Mouse (Mus musculus): ENCODE measurements around the gene Mrpl38. TPM values are rescaled to one million over a fixed set of nuclear protein-coding genes. Genes with fewer than 3 reads are reported as not detected.

Gene Mrpl38
- polyA plus RNA-seq, 1 experiment from 2014 or later: 49.5 TPM

GRCm38 (mm10) chr11:116107777-116108285, 30.8 kb downstream of the Mrpl38 start:
- ATAC-seq (ENCODE audit: low FRiP score, low TSS enrichment): peak; percentile 5; the same call in 1 of the 2 replicates
- Histone ChIP-seq H3K36me3 (ENCODE audit: control insufficient read depth, insufficient read depth, low read length) (0 out of 2 replicates have a peak, but pooled peaks cover 2% of the 10 kb centered on the region), H3K27me3 (ENCODE audit: control insufficient read depth, insufficient read depth, low read length) (no peaks in the 10 kb centered on the region), H3K27ac (replicated peaks) (peak overlapping the region; percentile 86), H3K4me2 (replicated peaks; ENCODE audit: low read depth) (peak overlapping the region; percentile 79), H3K9me3 (ENCODE audit: control insufficient read depth, low read length) (no peaks in the 10 kb centered on the region), H3K4me1 (replicated peaks; ENCODE audit: control insufficient read depth, insufficient read depth) (peaks cover 32% of the 10 kb centered on the region), H3K4me3 (ENCODE audit: low read depth, low read length) (peak overlapping the region; percentile 71; the same call in 1 of the 2 replicates), H3K9ac (ENCODE audit: low read length) (peak overlapping the region; percentile 80)
- 0 out of 2 replicates have a peak, but pooled peaks have one; percentile 1 for TF ChIP-seq CTCF (IDR thresholded peaks at IDR 0.05; ENCODE audit: low read depth)
- no peak for TF ChIP-seq EP300 (optimal IDR thresholded peaks at IDR 0.05)
- WGBS: 34% methylated on average over 19 of the region's 19 CpGs
- peak; percentile 49 for DNase-seq (ENCODE audit: low spot score)

DNA sequence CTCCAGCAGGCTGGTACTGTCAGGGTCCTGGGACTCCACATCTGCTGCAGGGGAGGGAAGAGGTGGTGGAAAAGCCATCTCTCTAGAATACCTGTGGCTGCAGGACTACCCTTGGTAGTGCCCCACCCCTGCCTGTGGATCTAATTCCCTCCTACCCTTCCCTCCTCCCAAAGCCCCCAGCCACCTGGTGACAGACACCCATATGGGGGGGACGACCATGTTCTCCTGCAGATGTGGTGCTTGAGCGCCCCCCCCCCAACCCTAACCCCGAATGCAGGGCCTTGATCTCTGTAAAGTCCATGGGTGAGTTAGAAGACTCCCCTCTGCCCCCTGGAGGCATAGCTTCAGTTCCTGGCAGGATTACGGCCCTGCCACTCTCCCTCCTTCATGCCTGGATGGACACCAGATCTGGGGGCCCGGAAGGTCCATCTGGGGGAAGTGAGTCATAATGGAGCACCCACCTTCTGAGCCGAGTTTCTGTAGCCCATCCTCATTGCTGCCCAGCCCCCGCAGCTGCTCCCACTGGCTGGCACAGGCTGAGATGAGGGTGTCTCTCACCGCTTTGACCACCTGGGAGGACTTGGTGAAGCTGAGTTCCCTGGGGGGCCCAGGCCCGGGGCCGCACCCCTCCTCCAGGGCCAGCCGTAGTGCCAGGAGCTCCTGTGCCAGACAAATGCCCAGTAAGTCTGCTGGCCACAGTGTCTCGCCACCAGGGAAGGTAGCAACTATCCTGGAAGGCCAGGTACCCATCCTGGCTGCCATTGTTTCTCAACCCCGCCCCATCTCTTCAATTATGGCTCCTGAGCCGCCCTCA, 31.5 kb downstream of the Mrpl38 start:
- ATAC-seq (ENCODE audit: low FRiP score, low TSS enrichment) (no peak), DNase-seq (ENCODE audit: low spot score) (peak; percentile 46)
- Histone ChIP-seq H3K4me2 (replicated peaks; ENCODE audit: low read depth) (peak overlapping the region; percentile 79), H3K27ac (replicated peaks) (peak overlapping the region; percentile 86), H3K9ac (ENCODE audit: low read length) (peak overlapping the region; percentile 80; the same call in 1 of the 2 replicates), H3K4me1 (replicated peaks; ENCODE audit: control insufficient read depth, insufficient read depth) (peaks cover 35% of the 10 kb centered on the region), H3K9me3 (ENCODE audit: control insufficient read depth, low read length) (no peaks in the 10 kb centered on the region), H3K27me3 (ENCODE audit: control insufficient read depth, insufficient read depth, low read length) (no peaks in the 10 kb centered on the region), H3K36me3 (ENCODE audit: control insufficient read depth, insufficient read depth, low read length) (0 out of 2 replicates have a peak, but pooled peaks cover 2% of the 10 kb centered on the region), H3K4me3 (ENCODE audit: low read depth, low read length) (peak overlapping the region; percentile 71; the same call in 1 of the 2 replicates)
- whole genome bisulfite sequencing: 49% methylated on average over 14 of the region's 14 CpGs
- TF ChIP-seq EP300 (optimal IDR thresholded peaks at IDR 0.05): no peak
- peak; percentile 59 for TF ChIP-seq CTCF (IDR thresholded peaks at IDR 0.05; ENCODE audit: low read depth)

DNA sequence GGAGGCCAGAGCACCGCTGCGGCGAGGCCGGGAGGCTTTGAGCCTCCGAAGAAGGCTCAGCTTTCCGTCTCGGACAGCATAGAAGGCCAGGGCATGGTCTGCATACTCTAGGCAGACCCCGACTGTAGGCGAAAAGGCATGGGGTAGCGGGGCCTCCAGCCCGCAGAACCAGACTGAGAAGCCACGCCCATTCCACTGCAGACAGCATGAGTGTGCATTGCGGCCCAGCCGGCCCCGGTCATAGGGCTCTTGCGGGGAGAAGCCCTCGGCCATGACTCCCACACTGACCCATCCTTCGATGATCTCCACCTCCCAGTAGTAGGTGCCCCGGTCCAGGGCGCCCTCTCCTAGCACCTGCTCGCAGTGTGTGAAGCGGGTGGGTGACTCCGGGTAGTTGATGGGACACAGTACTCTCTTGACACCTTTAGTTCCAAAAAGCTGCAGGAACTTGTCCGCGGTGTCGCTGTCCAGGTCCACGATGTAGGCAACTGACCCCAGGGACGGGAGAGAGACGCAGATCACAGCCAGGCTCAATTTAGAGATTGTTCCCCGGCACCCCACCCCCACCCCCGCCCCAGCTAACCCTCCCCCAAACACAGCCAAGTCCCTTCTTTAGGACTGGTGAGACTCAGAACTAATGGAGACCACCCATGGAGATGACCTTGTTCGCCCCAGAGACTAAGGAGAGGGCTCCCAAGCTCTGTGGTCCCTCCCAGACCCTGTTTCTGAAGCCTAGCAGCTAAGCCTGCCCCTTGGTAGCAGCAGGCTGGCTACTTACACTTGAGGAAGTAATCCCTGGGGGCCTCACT, 32.3 kb downstream of the Mrpl38 start:
- DNase-seq (ENCODE audit: low spot score) (peak; percentile 62), ATAC-seq (ENCODE audit: low FRiP score, low TSS enrichment) (no peak)
- Histone ChIP-seq H3K4me3 (ENCODE audit: low read depth, low read length) (no peak overlapping the region), H3K4me1 (replicated peaks; ENCODE audit: control insufficient read depth, insufficient read depth) (peaks cover 41% of the 10 kb centered on the region), H3K9me3 (ENCODE audit: control insufficient read depth, low read length) (no peaks in the 10 kb centered on the region), H3K27ac (replicated peaks) (no peak overlapping the region; the same call in none of the 2 replicates), H3K9ac (ENCODE audit: low read length) (0 out of 2 replicates have a peak overlapping the region, but pooled peaks have one; percentile 27), H3K27me3 (ENCODE audit: control insufficient read depth, insufficient read depth, low read length) (no peaks in the 10 kb centered on the region), H3K36me3 (ENCODE audit: control insufficient read depth, insufficient read depth, low read length) (0 out of 2 replicates have a peak, but pooled peaks cover 2% of the 10 kb centered on the region), H3K4me2 (replicated peaks; ENCODE audit: low read depth) (peak overlapping the region; percentile 79)
- TF ChIP-seq CTCF (IDR thresholded peaks at IDR 0.05; ENCODE audit: low read depth): no peak
- TF ChIP-seq EP300 (optimal IDR thresholded peaks at IDR 0.05): no peak
- WGBS: 44% methylated on average over 32 of the region's 32 CpGs

- Histone ChIP-seq H3K27ac (replicated peaks) (peak overlapping the region; percentile 91), H3K9me3 (ENCODE audit: control insufficient read depth, low read length) (no peaks in the 10 kb centered on the region), H3K27me3 (ENCODE audit: control insufficient read depth, insufficient read depth, low read length) (no peaks in the 10 kb centered on the region), H3K4me2 (replicated peaks; ENCODE audit: low read depth) (no peak overlapping the region), H3K36me3 (ENCODE audit: control insufficient read depth, insufficient read depth, low read length) (0 out of 2 replicates have a peak, but pooled peaks cover 2% of the 10 kb centered on the region), H3K4me1 (replicated peaks; ENCODE audit: control insufficient read depth, insufficient read depth) (peaks cover 52% of the 10 kb centered on the region), H3K9ac (ENCODE audit: low read length) (no peak overlapping the region), H3K4me3 (ENCODE audit: low read depth, low read length) (no peak overlapping the region)
- DNase-seq (ENCODE audit: low spot score) (no peak), ATAC-seq (ENCODE audit: low FRiP score, low TSS enrichment) (no peak)
- no peak for TF ChIP-seq EP300 (optimal IDR thresholded peaks at IDR 0.05)
- no peak for TF ChIP-seq CTCF (IDR thresholded peaks at IDR 0.05; ENCODE audit: low read depth)
- whole genome bisulfite sequencing: 78% methylated on average over 2 of the region's 2 CpGs
Measured at GRCm38 (mm10) chr11:116105065-116105464, 33.6 kb downstream of the Mrpl38 start.

DNA sequence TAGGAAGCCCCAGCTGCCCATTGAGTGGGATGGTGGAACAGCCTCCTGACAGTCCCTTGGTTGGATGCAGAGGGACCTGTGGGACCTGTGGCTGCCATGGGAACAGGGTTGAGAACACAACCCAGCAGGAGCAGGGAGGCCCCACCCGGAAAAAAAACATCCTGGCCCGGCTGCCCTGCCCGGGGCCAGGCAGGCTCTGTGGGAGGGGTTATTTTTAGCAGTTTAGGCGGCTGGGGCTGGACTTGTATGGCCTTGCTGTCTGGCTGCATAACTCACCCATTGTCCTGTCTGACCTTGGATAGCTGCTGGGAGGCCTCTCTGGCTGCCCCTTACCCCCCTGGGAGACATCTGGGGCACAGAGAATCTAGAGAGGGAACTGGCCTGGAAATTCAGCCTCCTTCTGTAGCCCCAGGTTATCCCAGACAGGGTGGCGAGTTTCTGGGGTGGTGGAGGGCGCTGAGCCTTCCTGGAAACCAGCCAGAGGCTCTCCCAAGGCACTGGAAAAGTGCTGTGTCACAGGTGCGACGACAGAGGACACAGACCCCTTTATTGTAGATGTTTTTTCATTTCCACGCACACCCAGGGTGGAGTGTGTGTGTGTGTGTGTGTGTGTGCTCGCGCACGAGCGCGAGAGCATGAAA, 34.5 kb downstream of the Mrpl38 start:
- Histone ChIP-seq H3K4me1 (replicated peaks; ENCODE audit: control insufficient read depth, insufficient read depth) (peaks cover 55% of the 10 kb centered on the region), H3K4me2 (replicated peaks; ENCODE audit: low read depth) (no peak overlapping the region; the same call in 1 of the 2 replicates), H3K36me3 (ENCODE audit: control insufficient read depth, insufficient read depth, low read length) (0 out of 2 replicates have a peak, but pooled peaks cover 2% of the 10 kb centered on the region), H3K27ac (replicated peaks) (peak overlapping the region; percentile 91), H3K9me3 (ENCODE audit: control insufficient read depth, low read length) (no peaks in the 10 kb centered on the region), H3K9ac (ENCODE audit: low read length) (0 out of 2 replicates have a peak overlapping the region, but pooled peaks have one; percentile 31), H3K27me3 (ENCODE audit: control insufficient read depth, insufficient read depth, low read length) (no peaks in the 10 kb centered on the region), H3K4me3 (ENCODE audit: low read depth, low read length) (no peak overlapping the region)
- ATAC-seq (ENCODE audit: low FRiP score, low TSS enrichment) (peak; percentile 86), DNase-seq (ENCODE audit: low spot score) (peak; percentile 90)
- WGBS: 22% methylated on average over 14 of the region's 14 CpGs
- TF ChIP-seq EP300 (optimal IDR thresholded peaks at IDR 0.05) (peak; percentile 68), CTCF (IDR thresholded peaks at IDR 0.05; ENCODE audit: low read depth) (no peak)
